Mouse (Mus musculus) erythroblast, embryonic 14.5 days (primary cell): ENCODE data around the gene Grm7.

Experiments
- GATA1 ChIP-seq: IDR thresholded peaks from 2 replicates; pipeline ENCODE4 v1.6.1; 2012; ENCODE audit warnings: low read length, inconsistent platforms, mixed read lengths
- TAL1 ChIP-seq: IDR thresholded peaks from 3 replicates; pipeline ENCODE4 v1.6.1; 2012; ENCODE audit warnings: low read length, inconsistent platforms, mixed read lengths

DNA sequence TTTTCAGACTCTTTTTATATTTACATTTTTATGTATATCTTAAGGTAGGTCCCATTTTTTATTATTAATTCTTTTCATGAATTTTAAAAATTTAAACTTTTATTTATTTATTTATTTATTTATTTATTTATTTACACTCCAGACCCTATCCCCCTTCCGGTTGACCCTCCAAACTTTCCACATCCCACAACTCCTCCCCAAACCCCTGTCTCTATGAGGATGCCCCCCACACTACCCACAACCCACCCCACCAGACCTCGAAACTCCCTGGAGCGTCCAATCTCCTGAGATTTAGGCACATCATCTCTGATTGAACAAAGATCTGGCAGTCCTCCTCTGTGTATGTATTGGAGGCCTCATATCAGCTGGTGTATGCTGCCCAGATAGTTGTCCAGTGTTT, 69.6 kb downstream of the Grm7 start:
- TF ChIP-seq GATA1: no peak
- no peak for TF ChIP-seq TAL1
